Mouse (Mus musculus) thymus, adult 2 months (tissue): ENCODE results near the gene Cstad. TPM values are rescaled to one million over a fixed set of nuclear protein-coding genes. Genes with fewer than 3 reads are reported as not detected.

Experiments
- DNase-seq: peaks from one replicate; pipeline ENCODE4 v3.0.0; 2021
- H3K27ac ChIP-seq: fragments of 200-500 bp; 2 replicates; pipeline ENCODE4 v1.5.1; 2012; ENCODE audit warnings: low read length, control low read depth; ENCODE audit not compliant: control insufficient read depth, insufficient read depth
- H3K27me3 ChIP-seq: fragments of 200-500 bp; 2 replicates; pipeline ENCODE4 v1.6.1; 2012; ENCODE audit warnings: mild to moderate bottlenecking, low read length, moderate library complexity, mixed read lengths; ENCODE audit not compliant: control insufficient read depth, insufficient read depth
- H3K36me3 ChIP-seq: fragments of 200-500 bp; 2 replicates; pipeline ENCODE4 v1.6.1; 2012; ENCODE audit warnings: mild to moderate bottlenecking, low read length, moderate library complexity; ENCODE audit not compliant: control insufficient read depth, insufficient read depth
- H3K4me1 ChIP-seq: fragments of 200-500 bp; replicated peaks from 2 replicates; pipeline ENCODE4 v1.6.1; 2012; ENCODE audit warnings: low read length; ENCODE audit not compliant: control insufficient read depth, insufficient read depth
- H3K4me3 ChIP-seq: fragments of 200-500 bp; 2 replicates; pipeline ENCODE4 v1.5.1; 2012; ENCODE audit warnings: mild to moderate bottlenecking, low read length, control low read depth, moderate library complexity; ENCODE audit not compliant: control insufficient read depth, insufficient read depth
- CTCF ChIP-seq: fragments of 200-500 bp; IDR thresholded peaks from 2 replicates; pipeline ENCODE4 v1.5.1; 2012; ENCODE audit warnings: mild to moderate bottlenecking, control low read depth, low read length, moderate library complexity, borderline replicate concordance; ENCODE audit not compliant: control insufficient read depth, poor library complexity, insufficient read depth; ENCODE audit errors: extremely low read depth
- POLR2A ChIP-seq: fragments of 200-500 bp; IDR thresholded peaks from 2 replicates; pipeline ENCODE4 v1.6.1; 2012; ENCODE audit warnings: mild to moderate bottlenecking, low read length, control low read depth, moderate library complexity; ENCODE audit not compliant: control insufficient read depth, poor library complexity, insufficient read depth; ENCODE audit errors: extremely low read depth
- WGBS: fragments of 180-500 bp; shearing (Covaris S2); methylation state at CpG from one replicate; pipeline ENCODE4 v1.1.7; 2018; 5-methylcytosine and 5-hydroxymethylcytosine counted together
- polyA plus RNA-seq: library from polyadenylated mRNA; depleted of rRNA; stranded (reverse); fragments of >200 nt; gene quantifications from 2 replicates; pipeline ENCODE4 v1.2.3, GENCODE M21; 2012

Gene Cstad
- polyA plus RNA-seq, 1 experiment = 2.9 TPM

DNA sequence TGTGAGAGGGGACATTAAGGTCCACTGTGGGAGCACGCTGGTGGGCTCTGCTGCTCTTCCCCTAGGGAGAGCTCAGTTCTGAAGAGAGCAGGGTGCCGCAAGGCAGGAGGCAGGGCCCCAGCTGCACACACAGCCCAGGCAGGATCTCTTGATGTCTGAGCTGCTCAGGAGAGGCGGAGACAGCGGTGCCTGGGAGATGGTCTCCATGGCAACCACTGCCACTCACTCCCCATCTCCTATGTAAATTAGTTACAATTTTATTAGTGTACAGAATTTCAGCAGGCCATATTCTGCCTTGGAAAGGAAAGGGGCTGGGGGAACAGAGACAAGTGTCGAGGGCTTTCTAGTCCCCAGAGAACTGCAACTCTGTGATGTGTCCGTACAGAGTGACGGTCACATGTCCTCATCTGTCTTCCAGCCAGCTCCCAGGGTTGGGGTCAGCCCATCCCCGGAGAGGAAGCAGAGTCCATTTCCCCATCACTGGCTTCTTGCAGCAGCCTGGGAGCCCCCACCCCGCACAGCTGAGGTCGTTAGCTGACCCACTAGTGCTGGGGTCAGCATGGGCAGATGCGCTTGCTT lies 52.6 kb downstream of the Cstad start:
- DNase-seq = peak; percentile 69
- Histone ChIP-seq H3K4me1 (peaks cover 17% of the 10 kb centered on the region), H3K27ac (no peak overlapping the region), H3K4me3 (no peak overlapping the region), H3K27me3 (no peaks in the 10 kb centered on the region), H3K36me3 (no peaks in the 10 kb centered on the region)
- TF ChIP-seq CTCF (no peak), POLR2A (no peak)
- WGBS = 53% methylated on average over 11 of the region's 11 CpGs

DNA sequence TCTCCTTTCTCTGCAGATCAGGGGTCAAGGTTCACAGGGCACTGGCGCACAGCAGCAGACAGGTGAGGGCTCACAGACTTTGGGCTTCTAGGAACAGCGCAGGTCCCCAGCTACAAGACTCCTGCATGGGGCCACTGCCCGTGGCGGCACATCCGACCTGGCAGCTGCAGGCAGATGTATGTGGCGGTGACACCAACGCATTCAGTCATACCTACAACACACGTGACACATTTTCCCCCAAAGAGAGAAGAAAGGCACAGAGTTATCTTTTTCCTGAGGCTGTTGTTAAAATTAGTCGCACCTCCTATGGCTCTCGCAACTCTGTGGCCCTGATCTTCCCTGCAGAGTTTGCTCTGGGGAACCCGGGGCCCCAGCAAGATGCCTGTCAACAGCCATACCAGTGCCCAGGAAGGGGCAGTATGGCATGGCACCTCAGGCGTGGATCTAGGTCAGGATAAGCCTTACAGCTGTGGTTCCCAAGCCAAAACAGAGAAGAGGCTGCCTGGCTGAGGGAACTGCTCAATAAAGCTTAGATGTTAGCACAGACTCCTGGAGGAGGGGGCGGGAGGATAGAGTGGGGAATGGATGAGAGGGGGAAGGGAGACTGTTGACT lies 53.1 kb downstream of the Cstad start:
- Histone ChIP-seq H3K36me3 (no peaks in the 10 kb centered on the region), H3K4me3 (no peak overlapping the region), H3K27ac (no peak overlapping the region), H3K4me1 (peaks cover 20% of the 10 kb centered on the region), H3K27me3 (no peaks in the 10 kb centered on the region)
- 72% methylated on average over 13 of the region's 13 CpGs for WGBS
- DNase-seq = no peak
- no peak for TF ChIP-seq POLR2A
- no peak for TF ChIP-seq CTCF

DNA sequence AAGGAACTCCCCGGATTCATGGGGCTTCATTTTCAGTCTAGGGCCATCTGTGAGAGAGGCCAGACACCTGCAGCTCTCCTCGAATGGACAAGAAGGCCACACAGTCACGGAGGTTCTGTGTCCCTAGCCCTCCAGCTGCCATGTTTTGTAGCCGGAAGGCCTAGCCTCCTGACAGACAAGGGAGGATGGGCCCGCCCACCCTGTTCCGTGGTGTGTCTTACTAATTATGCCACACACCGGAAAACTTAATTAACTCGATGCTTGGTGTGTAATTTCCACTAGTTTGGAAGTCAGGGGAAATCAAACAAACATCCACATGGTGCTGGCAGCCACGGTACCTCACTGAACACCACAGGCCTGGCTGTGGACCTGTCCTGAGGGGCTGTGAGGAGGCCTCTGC lies 55.4 kb downstream of the Cstad start:
- H3K27me3 ChIP-seq = no peaks in the 10 kb centered on the region
- no peak overlapping the region for H3K27ac ChIP-seq
- H3K4me3 ChIP-seq = no peak overlapping the region
- H3K36me3 ChIP-seq = no peaks in the 10 kb centered on the region
- TF ChIP-seq CTCF (no peak), POLR2A (no peak)
- DNase-seq = no peak
- 93% methylated on average over 9 of the region's 9 CpGs for WGBS
- peaks cover 28% of the 10 kb centered on the region for H3K4me1 ChIP-seq

DNA sequence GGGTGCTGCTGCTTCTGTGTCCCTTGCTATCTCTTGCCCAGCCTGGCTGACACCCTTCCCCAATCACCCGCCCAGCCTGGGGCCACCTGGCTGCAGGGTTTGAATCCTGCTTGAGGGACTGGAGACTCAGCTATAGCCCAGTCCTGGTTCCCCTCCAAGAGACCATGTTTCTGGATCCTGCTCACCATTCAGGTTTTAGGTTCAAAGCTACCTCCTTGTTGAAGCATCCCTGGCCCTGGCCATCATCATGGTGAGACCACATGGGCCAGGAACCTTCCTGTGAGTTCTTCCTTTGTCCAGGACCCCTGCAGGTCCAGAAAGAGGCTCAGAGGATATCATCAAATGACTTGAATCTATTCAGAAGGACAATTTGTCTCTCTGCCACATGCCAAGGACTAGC lies 57.0 kb downstream of the Cstad start:
- H3K36me3 ChIP-seq = no peaks in the 10 kb centered on the region

DNA sequence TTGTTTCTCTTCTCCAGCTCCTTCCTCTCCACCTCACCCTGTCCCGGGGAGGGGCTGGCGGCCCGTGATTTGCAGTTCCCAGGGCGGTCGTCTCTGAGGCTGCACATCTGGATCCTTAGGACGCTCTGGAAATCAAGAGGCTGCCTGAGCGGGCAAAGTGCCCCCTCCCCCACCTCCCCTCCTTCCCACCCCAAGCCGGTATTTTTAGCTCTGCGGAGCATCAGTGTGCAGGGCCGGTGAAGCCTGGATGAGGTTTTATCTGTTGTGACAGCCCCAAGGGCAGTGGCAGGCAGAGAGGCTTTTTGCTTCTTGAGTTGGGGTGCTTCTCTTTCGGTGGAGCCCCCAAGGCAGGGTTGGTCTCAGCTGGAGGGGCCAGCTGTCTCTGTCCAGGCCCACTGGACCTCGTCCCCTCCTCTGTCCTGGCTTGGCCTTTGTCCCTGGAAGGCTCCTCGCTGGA lies 57.8 kb downstream of the Cstad start:
- WGBS = 48% methylated on average over 13 of the region's 13 CpGs
- TF ChIP-seq POLR2A = no peak
- TF ChIP-seq CTCF = no peak
- Histone ChIP-seq H3K4me3 (no peak overlapping the region), H3K27me3 (no peaks in the 10 kb centered on the region), H3K36me3 (no peaks in the 10 kb centered on the region), H3K27ac (no peak overlapping the region), H3K4me1 (peaks cover 40% of the 10 kb centered on the region)
- DNase-seq = no peak

More for the DNA sequence above, 57.0 kb downstream of the Cstad start:
- WGBS = 100% methylated on average over 1 of the region's 1 CpGs
- Histone ChIP-seq H3K27ac (no peak overlapping the region), H3K4me3 (no peak overlapping the region), H3K27me3 (no peaks in the 10 kb centered on the region), H3K4me1 (peaks cover 39% of the 10 kb centered on the region)
- TF ChIP-seq POLR2A = no peak
- no peak for TF ChIP-seq CTCF
- DNase-seq = no peak

DNA sequence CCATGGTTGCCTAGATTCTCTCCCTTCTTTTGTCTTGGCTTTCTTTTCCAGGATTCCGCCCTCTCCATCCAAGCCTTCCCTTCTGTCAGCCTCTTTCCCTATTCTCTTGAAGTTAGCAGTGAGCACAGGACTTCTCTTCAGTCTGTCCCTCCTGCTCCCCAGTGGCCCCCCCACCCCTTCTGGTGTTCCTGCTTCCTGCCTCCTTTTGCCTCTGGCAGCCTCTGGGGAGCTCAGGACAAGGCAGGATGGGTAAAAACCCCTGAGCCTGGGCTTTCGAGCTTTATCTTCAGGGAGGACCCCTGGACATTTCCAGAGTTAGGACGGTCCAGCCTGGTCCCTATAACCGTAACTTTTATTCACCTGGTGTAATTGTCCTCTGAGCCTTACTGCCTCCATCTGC lies 58.2 kb downstream of the Cstad start:
- 93% methylated on average over 4 of the region's 4 CpGs for WGBS
- Histone ChIP-seq H3K4me1 (peaks cover 40% of the 10 kb centered on the region), H3K27ac (no peak overlapping the region), H3K36me3 (no peaks in the 10 kb centered on the region), H3K27me3 (no peaks in the 10 kb centered on the region), H3K4me3 (no peak overlapping the region)
- no peak for TF ChIP-seq CTCF
- TF ChIP-seq POLR2A = no peak
- no peak for DNase-seq
